Mouse (Mus musculus) heart, embryonic 11.5 days (tissue): ENCODE results near the gene Gm20388. TPM values are rescaled to one million over a fixed set of nuclear protein-coding genes. Genes with fewer than 3 reads are reported as not detected.

Experiments used
- ATAC-seq: fragments of 200-750 bp; cut with Nextera tagmentation; replicated peaks from 2 replicates; pipeline ENCODE4 v1.8.0; 2017; ENCODE audit warnings: moderate library complexity; ENCODE audit not compliant: insufficient number of reproducible peaks, low FRiP score, low TSS enrichment
- H3K27ac ChIP-seq: fragments of 300-500 bp; sonication (generic); 2 replicates; pipeline ENCODE4 v1.5.1; 2014; ENCODE audit warnings: mild to moderate bottlenecking, low read depth, low read length
- H3K27me3 ChIP-seq: fragments of 300-500 bp; sonication (generic); 2 replicates; pipeline ENCODE4 v1.6.1; 2014; ENCODE audit warnings: mild to moderate bottlenecking, low read length, mixed read lengths; ENCODE audit not compliant: control insufficient read depth, insufficient read depth
- H3K36me3 ChIP-seq: fragments of 300-500 bp; sonication (generic); 2 replicates; pipeline ENCODE4 v1.6.1; 2014; ENCODE audit warnings: mild to moderate bottlenecking, low read length, moderate library complexity, mixed read lengths; ENCODE audit not compliant: control insufficient read depth, insufficient read depth
- H3K4me1 ChIP-seq: fragments of 300-500 bp; sonication (generic); 2 replicates; pipeline ENCODE4 v1.6.1; 2014; ENCODE audit warnings: low read length; ENCODE audit not compliant: control insufficient read depth, insufficient read depth
- H3K4me2 ChIP-seq: fragments of 300-500 bp; sonication (generic); 2 replicates; pipeline ENCODE4 v1.6.1; 2014; ENCODE audit warnings: mild to moderate bottlenecking, moderate library complexity
- H3K4me3 ChIP-seq: fragments of 300-500 bp; sonication (generic); 2 replicates; pipeline ENCODE4 v1.5.1; 2014; ENCODE audit warnings: low read depth, low read length
- H3K9ac ChIP-seq: fragments of 300-500 bp; sonication (generic); 2 replicates; pipeline ENCODE4 v1.6.1; 2014; ENCODE audit warnings: mild to moderate bottlenecking, low read depth, low read length, moderate library complexity
- H3K9me3 ChIP-seq: fragments of 300-500 bp; sonication (generic); replicated peaks from 2 replicates; pipeline ENCODE4 v1.6.1; 2016; ENCODE audit warnings: low read length; ENCODE audit not compliant: control insufficient read depth
- WGBS: fragments of 180-500 bp; shearing (Covaris S2); extraction: QIAGEN DNeasy Blood & Tissue Kit; methylation state at CpG from one replicate; pipeline ENCODE4 v1.1.7; 2014; ENCODE audit not compliant: insufficient replicate concordance; 5-methylcytosine and 5-hydroxymethylcytosine counted together
- polyA plus RNA-seq: library from polyadenylated mRNA; unstranded; fragments of >200 nt; fragmentation: Nextera tagmentation; extraction: Ambion mirVana; gene quantifications from 2 replicates; pipeline ENCODE4 v1.2.1, GENCODE M21; 2014

Gene Gm20388
- polyA plus RNA-seq, 1 experiment from 2014 or later, result 6.4 TPM

- Histone ChIP-seq H3K27ac (peak within 1 kb of the TSS; percentile 81), H3K9me3 (no peaks in the 10 kb centered on the region), H3K27me3 (no peaks in the 10 kb centered on the region), H3K9ac (peak within 1 kb of the TSS; percentile 91), H3K4me2 (peak within 1 kb of the TSS; percentile 79), H3K36me3 (no peaks in the 10 kb centered on the region), H3K4me3 (peak within 1 kb of the TSS; percentile 99), H3K4me1 (peaks cover 16% of the 10 kb centered on the region)
- peak; percentile 68 for ATAC-seq
- WGBS, result 0% methylated on average over 81 of the region's 88 CpGs
Measured at GRCm38 (mm10) chr8:120101068-120101972, 190.7 kb downstream of the Gm20388 start, which contains the start of gene Zdhhc7. TSS of gene Zdhhc7 (minus strand) at chr8:120101482.

GRCm38 (mm10) chr8:120103916-120104315 lies 193.3 kb downstream of the Gm20388 start:
- no peaks in the 10 kb centered on the region for H3K9me3 ChIP-seq
- no peak overlapping the region for H3K4me2 ChIP-seq
- WGBS, result 84% methylated on average over 9 of the region's 9 CpGs
- H3K4me3 ChIP-seq, result no peak overlapping the region
- H3K36me3 ChIP-seq, result no peaks in the 10 kb centered on the region
- no peak for ATAC-seq
- peaks cover 16% of the 10 kb centered on the region for H3K4me1 ChIP-seq
- no peaks in the 10 kb centered on the region for H3K27me3 ChIP-seq
- H3K9ac ChIP-seq, result no peak overlapping the region
- no peak overlapping the region for H3K27ac ChIP-seq

GRCm38 (mm10) chr8:120104721-120105272 lies 194.2 kb downstream of the Gm20388 start:
- H3K4me2 ChIP-seq, result no peak overlapping the region; the same call in 1 of the 2 replicates
- H3K4me3 ChIP-seq, result no peak overlapping the region
- no peaks in the 10 kb centered on the region for H3K36me3 ChIP-seq
- no peak overlapping the region for H3K9ac ChIP-seq
- peak overlapping the region; percentile 59 for H3K27ac ChIP-seq
- no peaks in the 10 kb centered on the region for H3K27me3 ChIP-seq
- 52% methylated on average over 9 of the region's 9 CpGs for WGBS
- ATAC-seq, result no peak
- peaks cover 16% of the 10 kb centered on the region for H3K4me1 ChIP-seq
- H3K9me3 ChIP-seq, result no peaks in the 10 kb centered on the region

- H3K27me3 ChIP-seq, result no peaks in the 10 kb centered on the region; the same call in 1 of the 2 replicates
- H3K4me2 ChIP-seq, result no peak overlapping the region
- ATAC-seq, result no peak
- peaks cover 8% of the 10 kb centered on the region for H3K4me1 ChIP-seq
- no peaks in the 10 kb centered on the region for H3K36me3 ChIP-seq
- no peak overlapping the region for H3K27ac ChIP-seq
- WGBS, result 58% methylated on average over 3 of the region's 3 CpGs
- H3K9me3 ChIP-seq, result no peaks in the 10 kb centered on the region
- H3K9ac ChIP-seq, result no peak overlapping the region
- no peak overlapping the region for H3K4me3 ChIP-seq
Measured at GRCm38 (mm10) chr8:120109149-120109548, 198.5 kb downstream of the Gm20388 start.

- Histone ChIP-seq H3K4me1 (peaks cover 12% of the 10 kb centered on the region), H3K36me3 (no peaks in the 10 kb centered on the region), H3K9me3 (no peaks in the 10 kb centered on the region; the same call in 1 of the 2 replicates), H3K4me3 (no peak overlapping the region), H3K9ac (no peak overlapping the region), H3K27ac (no peak overlapping the region), H3K27me3 (peaks cover 16% of the 10 kb centered on the region), H3K4me2 (no peak overlapping the region)
- 75% methylated on average over 4 of the region's 4 CpGs for WGBS
- ATAC-seq, result no peak
Measured at GRCm38 (mm10) chr8:120110966-120111365, 200.3 kb downstream of the Gm20388 start.

GRCm38 (mm10) chr8:120111382-120111781 lies 200.7 kb downstream of the Gm20388 start:
- H3K27me3 ChIP-seq, result peaks cover 20% of the 10 kb centered on the region
- 46% methylated on average over 4 of the region's 4 CpGs for WGBS
- no peak for ATAC-seq

GRCm38 (mm10) chr8:120112535-120112934 lies 201.9 kb downstream of the Gm20388 start:
- H3K36me3 ChIP-seq, result no peaks in the 10 kb centered on the region
- H3K4me3 ChIP-seq, result no peak overlapping the region
- H3K9ac ChIP-seq, result no peak overlapping the region
- no peak for ATAC-seq
- no peaks in the 10 kb centered on the region; the same call in 1 of the 2 replicates for H3K9me3 ChIP-seq
- no peak overlapping the region for H3K27ac ChIP-seq
- WGBS, result 72% methylated on average over 5 of the region's 5 CpGs
- peaks cover 12% of the 10 kb centered on the region for H3K4me1 ChIP-seq
- peak overlapping the region; percentile 82 for H3K4me2 ChIP-seq
- peaks cover 21% of the 10 kb centered on the region for H3K27me3 ChIP-seq

More at GRCm38 (mm10) chr8:120111382-120111781, 200.7 kb downstream of the Gm20388 start:
- H3K9me3 ChIP-seq, result no peaks in the 10 kb centered on the region; the same call in 1 of the 2 replicates
- H3K27ac ChIP-seq, result no peak overlapping the region
- no peak overlapping the region for H3K4me3 ChIP-seq
- H3K4me1 ChIP-seq, result peaks cover 12% of the 10 kb centered on the region
- H3K36me3 ChIP-seq, result no peaks in the 10 kb centered on the region
- no peak overlapping the region for H3K4me2 ChIP-seq
- no peak overlapping the region for H3K9ac ChIP-seq

GRCm38 (mm10) chr8:120113306-120113705 lies 202.7 kb downstream of the Gm20388 start:
- Histone ChIP-seq H3K27me3 (peaks cover 21% of the 10 kb centered on the region), H3K9me3 (no peaks in the 10 kb centered on the region; the same call in 1 of the 2 replicates), H3K4me1 (peaks cover 12% of the 10 kb centered on the region), H3K4me2 (peak overlapping the region; percentile 82), H3K36me3 (no peaks in the 10 kb centered on the region), H3K9ac (peak overlapping the region; percentile 74), H3K27ac (peak overlapping the region; percentile 72), H3K4me3 (peak overlapping the region; percentile 80)
- peak; percentile 12; the same call in 1 of the 2 replicates for ATAC-seq
- 4% methylated on average over 10 of the region's 10 CpGs for WGBS
